Mouse (Mus musculus): ENCODE results near the gene Gm8994. TPM values are rescaled to one million over a fixed set of nuclear protein-coding genes. Genes with fewer than 3 reads are reported as not detected.
"Not testable (repeated sequence)": the region's sequence is repeated elsewhere in the genome, so short reads cannot be mapped to it uniquely, and the experiment has no call there.

Gm8994 gene
- polyA plus RNA-seq, 2 experiments: 0.02 TPM; not detected in 1

DNA sequence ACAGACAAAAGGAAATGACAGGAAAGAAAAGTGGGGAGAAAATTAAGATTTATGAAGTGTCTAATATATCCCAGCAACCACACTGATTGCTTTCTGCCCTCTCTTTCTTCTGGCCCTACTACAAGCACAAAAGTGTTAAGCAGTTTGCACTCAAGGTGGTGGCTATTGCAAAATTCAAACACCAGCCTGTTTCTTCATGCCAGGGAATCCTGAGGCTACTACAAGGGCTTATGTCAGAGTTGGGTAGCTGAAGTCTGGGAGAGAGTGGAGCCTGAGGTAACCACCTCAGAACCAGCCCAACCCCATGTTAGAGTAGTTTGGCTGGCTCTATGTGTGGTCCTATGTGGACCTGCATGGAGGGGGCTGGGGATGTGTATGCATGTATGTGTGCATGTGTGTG, 23.8 kb upstream of the Gm8994 start:
- no peak for TF ChIP-seq CTCF (IDR thresholded peaks at IDR 0.05; ENCODE audit: low read depth)
- no peak for TF ChIP-seq EP300 (IDR thresholded peaks at IDR 0.05; ENCODE audit: low read depth)
- no peak for ATAC-seq (ENCODE audit: insufficient read depth)

DNA sequence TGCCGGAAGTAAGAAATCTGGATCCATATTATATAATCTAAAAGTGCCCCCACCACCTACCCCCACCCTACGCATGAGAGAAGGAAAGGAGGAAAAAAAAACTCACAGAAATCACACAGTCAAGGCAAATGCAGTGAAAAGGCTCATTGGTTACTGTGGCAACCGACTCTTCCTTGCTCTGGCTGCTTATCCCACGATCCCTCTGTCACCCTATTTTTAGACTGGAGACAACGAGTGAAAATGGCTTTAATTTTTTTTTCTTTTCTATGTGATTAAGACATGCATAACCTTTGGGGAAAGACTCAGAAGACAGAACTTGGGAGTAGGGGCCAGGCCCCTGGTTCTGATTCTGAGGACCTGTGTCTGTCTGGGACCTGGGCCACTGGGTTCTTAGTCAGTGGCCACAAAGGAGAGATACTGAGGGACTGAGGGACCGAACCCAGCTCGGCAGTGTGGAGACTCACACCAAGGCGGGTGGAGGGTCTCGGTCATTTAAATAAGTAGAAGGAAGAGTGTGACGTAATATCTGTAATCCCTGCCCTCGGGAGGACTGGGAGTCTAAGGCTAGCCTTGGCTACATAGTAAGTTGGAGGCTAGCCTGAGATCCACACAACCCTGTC, 22.9 kb upstream of the Gm8994 start:
- no peak overlapping the region for H3K4me3 ChIP-seq (ENCODE audit: insufficient read depth in 1 of 2, low read depth in 2 of 2, low read length in 2 of 2)
- H3K27me3 ChIP-seq (ENCODE audit: control insufficient read depth, insufficient read depth, low read length): no peaks in the 10 kb centered on the region
- ATAC-seq (ENCODE audit: insufficient read depth) (no peak), DNase-seq (ENCODE audit: low read depth in 3 of 3, low spot score in 3 of 3) (no peak)
- H3K4me2 ChIP-seq (ENCODE audit: low read depth): no peak overlapping the region
- H3K9ac ChIP-seq (replicated peaks): no peak overlapping the region
- H3K4me1 ChIP-seq (replicated peaks; ENCODE audit: control insufficient read depth in 2 of 2, insufficient read depth in 2 of 2, low read length in 1 of 2): no peaks in the 10 kb centered on the region
- WGBS (ENCODE audit: insufficient replicate concordance): 68% methylated on average over 11 of the region's 11 CpGs
- H3K9me3 ChIP-seq (ENCODE audit: control insufficient read depth, low read length): no peaks in the 10 kb centered on the region
- H3K36me3 ChIP-seq (replicated peaks; ENCODE audit: control insufficient read depth, insufficient read depth, low read depth): no peaks in the 10 kb centered on the region
- no peak for TF ChIP-seq CTCF (IDR thresholded peaks at IDR 0.05; ENCODE audit: low read depth)
- no peak for TF ChIP-seq EP300 (IDR thresholded peaks at IDR 0.05; ENCODE audit: low read depth)
- H3K27ac ChIP-seq: no peak overlapping the region

More for the DNA sequence above, 23.8 kb upstream of the Gm8994 start:
- Histone ChIP-seq H3K4me2 (ENCODE audit: low read depth) (no peak overlapping the region), H3K36me3 (replicated peaks; ENCODE audit: control insufficient read depth, insufficient read depth, low read depth) (no peaks in the 10 kb centered on the region), H3K27me3 (ENCODE audit: control insufficient read depth, insufficient read depth, low read length) (no peaks in the 10 kb centered on the region), H3K9ac (replicated peaks) (no peak overlapping the region), H3K4me3 (ENCODE audit: insufficient read depth in 1 of 2, low read depth in 2 of 2, low read length in 2 of 2) (no peak overlapping the region), H3K4me1 (replicated peaks; ENCODE audit: control insufficient read depth in 2 of 2, insufficient read depth in 2 of 2, low read length in 1 of 2) (no peaks in the 10 kb centered on the region), H3K27ac (no peak overlapping the region), H3K9me3 (ENCODE audit: control insufficient read depth, low read length) (no peaks in the 10 kb centered on the region)
- DNase-seq (ENCODE audit: low read depth in 3 of 3, low spot score in 3 of 3): no peak

DNA sequence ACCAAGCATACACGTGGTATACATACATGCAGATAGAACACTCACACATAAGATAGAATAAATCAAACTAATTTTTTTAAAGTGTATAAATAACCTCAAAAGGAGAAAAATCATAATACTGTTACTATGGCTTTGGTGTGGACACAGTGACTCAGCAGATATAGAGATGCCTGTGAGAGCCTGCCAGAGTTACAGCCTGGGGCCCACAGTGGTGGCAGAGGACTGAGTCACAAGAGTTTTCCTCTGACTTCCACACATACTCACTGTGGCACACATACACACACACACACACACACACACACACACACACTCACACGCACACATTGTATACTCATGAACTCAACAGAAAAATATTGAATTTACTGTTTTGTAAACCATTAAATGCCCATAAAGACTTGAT, 17.9 kb upstream of the Gm8994 start:
- no peak for ATAC-seq (ENCODE audit: insufficient read depth)
- Histone ChIP-seq H3K4me3 (ENCODE audit: insufficient read depth in 1 of 2, low read depth in 2 of 2, low read length in 2 of 2) (no peak overlapping the region), H3K9me3 (ENCODE audit: control insufficient read depth, low read length) (no peaks in the 10 kb centered on the region), H3K27me3 (ENCODE audit: control insufficient read depth, insufficient read depth, low read length) (no peaks in the 10 kb centered on the region), H3K36me3 (replicated peaks; ENCODE audit: control insufficient read depth, insufficient read depth, low read depth) (no peaks in the 10 kb centered on the region), H3K27ac (no peak overlapping the region), H3K9ac (replicated peaks) (no peak overlapping the region), H3K4me1 (replicated peaks; ENCODE audit: control insufficient read depth in 2 of 2, insufficient read depth in 2 of 2, low read length in 1 of 2) (no peaks in the 10 kb centered on the region), H3K4me2 (ENCODE audit: low read depth) (no peak overlapping the region)
- 49% methylated on average over 2 of the region's 2 CpGs for WGBS (ENCODE audit: insufficient replicate concordance)
- DNase-seq (ENCODE audit: low read depth in 3 of 3, low spot score in 3 of 3): no peak
- TF ChIP-seq CTCF (IDR thresholded peaks at IDR 0.05; ENCODE audit: low read depth): no peak
- no peak for TF ChIP-seq EP300 (IDR thresholded peaks at IDR 0.05; ENCODE audit: low read depth)

DNA sequence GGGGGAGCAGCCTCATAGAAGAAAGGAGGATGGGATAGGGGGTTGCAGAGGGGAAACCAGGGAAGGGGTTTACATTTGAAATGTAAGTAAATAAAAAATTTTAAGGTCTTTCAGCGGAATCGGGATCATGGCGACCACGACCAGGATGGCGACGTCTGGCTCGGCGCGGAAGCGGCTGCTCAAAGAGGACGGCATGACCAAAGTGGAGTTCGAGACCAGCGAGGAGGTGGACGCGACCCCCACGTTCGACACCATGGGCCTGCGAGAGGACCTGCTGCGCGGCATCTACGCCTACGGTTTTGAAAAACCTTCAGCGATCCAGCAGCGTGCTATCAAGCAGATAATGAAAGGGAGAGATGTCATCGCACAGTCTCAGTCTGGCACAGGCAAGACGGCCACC, 1.1 kb downstream of the Gm8994 start:
- not testable (repeated sequence) for H3K9me3 ChIP-seq (ENCODE audit: control insufficient read depth, low read length); H3K4me3 ChIP-seq (ENCODE audit: insufficient read depth in 1 of 2, low read depth in 2 of 2, low read length in 2 of 2); H3K27ac ChIP-seq; H3K27me3 ChIP-seq (ENCODE audit: control insufficient read depth, insufficient read depth, low read length); ATAC-seq (ENCODE audit: insufficient read depth); DNase-seq (ENCODE audit: low read depth in 3 of 3, low spot score in 3 of 3); H3K4me1 ChIP-seq (replicated peaks; ENCODE audit: control insufficient read depth in 2 of 2, insufficient read depth in 2 of 2, low read length in 1 of 2); H3K4me2 ChIP-seq (ENCODE audit: low read depth); H3K36me3 ChIP-seq (replicated peaks; ENCODE audit: control insufficient read depth, insufficient read depth, low read depth); H3K9ac ChIP-seq (replicated peaks)
- 89% methylated on average over 26 of the region's 26 CpGs for WGBS (ENCODE audit: insufficient replicate concordance)

DNA sequence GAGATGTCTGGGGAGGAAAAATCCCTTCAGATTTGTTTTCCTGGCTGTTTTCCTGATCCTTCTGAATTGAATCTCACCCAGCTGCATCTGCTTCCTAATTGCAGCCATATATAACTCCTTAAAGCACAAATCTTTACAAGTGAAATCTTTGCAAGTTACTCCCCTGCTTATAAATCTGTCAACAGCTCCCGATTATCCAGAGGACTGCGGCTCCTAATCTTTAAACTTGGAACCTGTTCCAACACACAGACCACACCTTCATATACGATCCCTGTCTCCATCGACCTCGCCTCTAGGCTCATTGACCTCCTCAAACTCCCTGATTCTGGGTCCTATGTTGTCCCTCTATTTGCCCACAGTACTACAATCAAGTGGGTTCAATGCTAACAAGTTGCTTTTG, 13.3 kb downstream of the Gm8994 start:
- ATAC-seq (ENCODE audit: insufficient read depth) (no peak), DNase-seq (ENCODE audit: low read depth in 3 of 3, low spot score in 3 of 3) (no peak)
- no peak overlapping the region for H3K4me3 ChIP-seq (ENCODE audit: insufficient read depth in 1 of 2, low read depth in 2 of 2, low read length in 2 of 2)
- no peaks in the 10 kb centered on the region for H3K27me3 ChIP-seq (ENCODE audit: control insufficient read depth, insufficient read depth, low read length)
- H3K27ac ChIP-seq: no peak overlapping the region
- H3K4me1 ChIP-seq (replicated peaks; ENCODE audit: control insufficient read depth in 2 of 2, insufficient read depth in 2 of 2, low read length in 1 of 2): no peaks in the 10 kb centered on the region
- H3K9ac ChIP-seq (replicated peaks): no peak overlapping the region
- no peaks in the 10 kb centered on the region for H3K9me3 ChIP-seq (ENCODE audit: control insufficient read depth, low read length)
- WGBS (ENCODE audit: insufficient replicate concordance): 64% methylated on average over 5 of the region's 5 CpGs
- no peak overlapping the region for H3K4me2 ChIP-seq (ENCODE audit: low read depth)
- TF ChIP-seq EP300 (IDR thresholded peaks at IDR 0.05; ENCODE audit: low read depth) (no peak), CTCF (IDR thresholded peaks at IDR 0.05; ENCODE audit: low read depth) (no peak)
- no peaks in the 10 kb centered on the region for H3K36me3 ChIP-seq (replicated peaks; ENCODE audit: control insufficient read depth, insufficient read depth, low read depth)

All from liver, embryonic 14.5 days (tissue).